Mouse (Mus musculus) inflammation-experienced regulatory T-cells, adult 16 weeks (primary cell): ENCODE measurements around the gene Tecr. TPM values are rescaled to one million over a fixed set of nuclear protein-coding genes. Genes with fewer than 3 reads are reported as not detected.

Experiments used
- polyA plus RNA-seq: library from polyadenylated mRNA; unstranded; fragments of 100-300 nt; shearing (Covaris generic); gene quantifications from one replicate; pipeline ENCODE4 v1.2.1, GENCODE M21; 2017

Gene Tecr
- 513 TPM for polyA plus RNA-seq

GRCm38 (mm10) chr8:83607661-83608397 is at the start of gene Tecr, which contains the start of gene Dnajb1:
Tecr (minus strand) TSS chr8:83607971.
Dnajb1 (plus strand) TSS chr8:83608193.

GRCm38 (mm10) chr8:83652030-83652743 is 44.4 kb upstream of the Tecr start, which contains the start of gene Gipc1:
Gipc1 (plus strand) TSS chr8:83652677.

GRCm38 (mm10) chr8:83566469-83567395 is 41.0 kb downstream of the Tecr start, which contains the start of gene Ndufb7:
Ndufb7 (plus strand) TSS chr8:83566671.

DNA sequence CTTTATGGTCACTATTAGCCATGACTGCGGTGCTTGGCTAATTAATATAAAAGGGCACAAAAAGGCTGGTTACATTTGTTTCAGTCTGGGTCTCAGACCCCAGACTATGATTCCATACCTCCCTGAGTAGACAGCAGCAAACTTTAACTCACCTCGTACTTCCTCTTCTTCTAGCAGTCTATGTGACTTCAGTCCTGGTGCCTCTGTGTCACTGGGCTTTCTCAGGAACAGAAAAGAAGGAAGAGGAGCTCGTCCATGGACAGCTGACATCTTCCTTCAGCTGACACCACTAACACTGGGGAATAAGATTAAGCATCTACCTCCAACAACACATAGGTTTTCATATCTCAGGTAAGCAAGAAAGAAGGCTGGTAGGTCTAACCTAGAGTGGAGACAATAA is 72.0 kb downstream of the Tecr start, which contains the start of gene Olfr370:
Gene Olfr370 (plus strand): TSS at position 45 of the 400 bp plus-strand sequence.

Other genes starting within 250 kb of the Tecr start
- gene Clgn, start 218.1 kb downstream of the Tecr start, polyA plus RNA-seq = 0.18 TPM
- 25.8 TPM for gene Scoc, start 149.6 kb downstream of the Tecr start, polyA plus RNA-seq
- gene Olfr370, start 72.2 kb downstream of the Tecr start, polyA plus RNA-seq = not detected
- 242 TPM for gene Ndufb7, start 41.3 kb downstream of the Tecr start, polyA plus RNA-seq
- 114 TPM for gene Dnajb1, start 222 bp upstream of the Tecr start, polyA plus RNA-seq
- 74.0 TPM for gene Gipc1, start 44.7 kb upstream of the Tecr start, polyA plus RNA-seq
- gene Ptger1, start 58.7 kb upstream of the Tecr start, polyA plus RNA-seq = 0.39 TPM
- 20.7 TPM for gene Pkn1, start 91.2 kb upstream of the Tecr start, polyA plus RNA-seq
- gene Ddx39, start 107.2 kb upstream of the Tecr start, polyA plus RNA-seq = 201 TPM
- 568 TPM for gene Adgre5, start 133.4 kb upstream of the Tecr start, polyA plus RNA-seq